Mouse (Mus musculus): ENCODE results near the gene Agtr2. TPM values are rescaled to one million over a fixed set of nuclear protein-coding genes. Genes with fewer than 3 reads are reported as not detected.
"Not testable (repeated sequence)": the region's sequence is repeated elsewhere in the genome, so short reads cannot be mapped to it uniquely, and the experiment has no call there.

Agtr2 gene
- polyA plus RNA-seq (2015; fragmentation: Nextera tagmentation; extraction: Ambion mirVana) = 1.3 and 1.9 TPM in 2 replicates

GRCm38 (mm10) chrX:21484414-21484813, at the start of gene Agtr2:
Gene Agtr2, plus strand, starts transcription at chrX:21484544.
- H3K4me1 ChIP-seq = no peaks in the 10 kb centered on the region
- H3K4me2 ChIP-seq = no peak within 1 kb of the TSS
- H3K9ac ChIP-seq = no peak within 1 kb of the TSS
- no peaks in the 10 kb centered on the region for H3K27me3 ChIP-seq (replicated peaks)
- no peak for ATAC-seq (replicated peaks)
- no peaks in the 10 kb centered on the region for H3K9me3 ChIP-seq
- H3K36me3 ChIP-seq (replicated peaks) = no peaks in the 10 kb centered on the region
- no peak within 1 kb of the TSS for H3K4me3 ChIP-seq
- no peak within 1 kb of the TSS for H3K27ac ChIP-seq
- 69% methylated on average over 5 of the region's 5 CpGs for whole genome bisulfite sequencing

- no peak overlapping the region for H3K4me2 ChIP-seq
- H3K9me3 ChIP-seq = no peaks in the 10 kb centered on the region
- no peak overlapping the region for H3K4me3 ChIP-seq
- no peaks in the 10 kb centered on the region for H3K4me1 ChIP-seq
- no peak for ATAC-seq (replicated peaks)
- H3K9ac ChIP-seq = no peak overlapping the region
- H3K27me3 ChIP-seq (replicated peaks) = no peaks in the 10 kb centered on the region
- H3K27ac ChIP-seq = no peak overlapping the region
- H3K36me3 ChIP-seq (replicated peaks) = no peaks in the 10 kb centered on the region
- 63% methylated on average over 3 of the region's 3 CpGs for WGBS
Measured at GRCm38 (mm10) chrX:21452519-21452918, 31.8 kb upstream of the Agtr2 start.

GRCm38 (mm10) chrX:21488111-21488510, 3.8 kb downstream of the Agtr2 start:
- 47% methylated on average over 2 of the region's 2 CpGs for WGBS
- Histone ChIP-seq H3K9ac (no peak overlapping the region), H3K36me3 (replicated peaks) (no peaks in the 10 kb centered on the region), H3K4me1 (no peaks in the 10 kb centered on the region), H3K9me3 (no peaks in the 10 kb centered on the region), H3K4me2 (no peak overlapping the region), H3K4me3 (no peak overlapping the region), H3K27me3 (replicated peaks) (no peaks in the 10 kb centered on the region), H3K27ac (no peak overlapping the region)
- ATAC-seq (replicated peaks) = no peak

GRCm38 (mm10) chrX:21500242-21500641, 15.9 kb downstream of the Agtr2 start:
- Histone ChIP-seq H3K9me3 (no peaks in the 10 kb centered on the region), H3K36me3 (replicated peaks) (no peaks in the 10 kb centered on the region), H3K4me1 (no peaks in the 10 kb centered on the region), H3K4me3 (no peak overlapping the region), H3K27me3 (replicated peaks) (no peaks in the 10 kb centered on the region), H3K9ac (no peak overlapping the region), H3K27ac (no peak overlapping the region), H3K4me2 (no peak overlapping the region)
- no peak for ATAC-seq (replicated peaks)
- 44% methylated on average over 2 of the region's 2 CpGs for WGBS

- WGBS = 81% methylated on average over 2 of the region's 2 CpGs
- H3K36me3 ChIP-seq (replicated peaks); H3K9me3 ChIP-seq; H3K27me3 ChIP-seq (replicated peaks); H3K4me3 ChIP-seq; ATAC-seq (replicated peaks); H3K9ac ChIP-seq; H3K4me1 ChIP-seq; H3K27ac ChIP-seq; H3K4me2 ChIP-seq: not testable (repeated sequence)
Measured at GRCm38 (mm10) chrX:21507333-21507732, 23.0 kb downstream of the Agtr2 start.

- ATAC-seq (replicated peaks) = no peak
- WGBS = 84% methylated on average over 4 of the region's 4 CpGs
- Histone ChIP-seq H3K27me3 (replicated peaks) (no peaks in the 10 kb centered on the region), H3K9ac (no peak overlapping the region), H3K9me3 (no peaks in the 10 kb centered on the region), H3K4me3 (no peak overlapping the region), H3K4me1 (no peaks in the 10 kb centered on the region), H3K4me2 (no peak overlapping the region), H3K36me3 (replicated peaks) (no peaks in the 10 kb centered on the region), H3K27ac (no peak overlapping the region)
Measured at GRCm38 (mm10) chrX:21522590-21522989, 38.2 kb downstream of the Agtr2 start.

Other genes with a start within 250 kb of the Agtr2 start
- gene Slc6a14, start 230.4 kb downstream of the Agtr2 start, polyA plus RNA-seq (2015; fragmentation: Nextera tagmentation; extraction: Ambion mirVana) = 0.05 TPM in 1 of 2 replicates, not detected in the other